Mouse (Mus musculus): ENCODE measurements around the gene Emp3. TPM values are rescaled to one million over a fixed set of nuclear protein-coding genes. Genes with fewer than 3 reads are reported as not detected.
A peak's percentile ranks its signal among the peaks of the same experiment; 100 is the strongest.
"Not testable (repeated sequence)": the region's sequence is repeated elsewhere in the genome, so short reads cannot be mapped to it uniquely, and the experiment has no call there.

Gene Emp3
- total RNA-seq (2021), result 10 to 100 TPM in 1 of 2 experiments, 1 to 10 TPM in 1; 7.7 to 18.2 TPM
- long read RNA-seq, experiment 1, transcript Emp3-201 (5 exons, 736 nt), result major isoform, 6 of 7 reads
- long read RNA-seq, experiment 1, partial matches to known transcripts, result 0 of 7 reads
- long read RNA-seq, experiment 1, other reads (novel, unspliced or antisense), result 0 of 7 reads
- long read RNA-seq, experiment 2, transcript Emp3-201 (5 exons, 736 nt), result major isoform, 5 of 5 reads
- long read RNA-seq, experiment 2, partial matches to known transcripts, result 0 of 5 reads
- long read RNA-seq, experiment 2, other reads (novel, unspliced or antisense), result 0 of 5 reads

GRCm38 (mm10) chr7:45921242-45921621 is at the start of gene Emp3:
Gene Emp3, minus strand, starts transcription at chr7:45921404.
- H3K4me3 ChIP-seq, result peak within 1 kb of the TSS; percentile 81
- TF ChIP-seq CTCF (IDR thresholded peaks at IDR 0.05), result no peak
- peak within 1 kb of the TSS; percentile 95 for H3K27ac ChIP-seq
- intact Hi-C loops (cut with DNase I), result no loop called here
- DNase-seq, result peak; percentile 80

DNA sequence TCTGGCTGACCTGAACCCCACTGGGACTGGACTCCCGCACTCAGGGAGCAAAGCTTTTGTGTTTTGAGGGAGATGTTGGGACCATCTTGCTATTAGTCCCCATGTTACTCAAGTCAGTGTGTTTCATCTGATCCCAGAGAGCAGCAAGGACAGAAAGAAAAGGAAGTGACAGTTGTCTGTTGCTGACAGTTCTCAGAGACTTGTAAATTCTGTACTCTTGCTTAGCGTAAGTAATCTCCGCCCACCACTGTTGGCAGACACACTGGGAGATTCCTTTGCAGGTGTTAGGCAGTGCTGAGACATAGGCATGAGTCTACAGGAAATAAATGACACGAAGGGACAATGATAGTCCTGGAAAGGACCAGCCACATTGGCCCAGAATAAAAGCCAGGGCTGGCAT is 35.4 kb upstream of the Emp3 start:
- intact Hi-C loops (cut with DNase I), result no loop called here
- H3K4me3 ChIP-seq, result no peak overlapping the region
- TF ChIP-seq CTCF (IDR thresholded peaks at IDR 0.05), result no peak
- H3K27ac ChIP-seq, result no peak overlapping the region
- DNase-seq, result no peak

DNA sequence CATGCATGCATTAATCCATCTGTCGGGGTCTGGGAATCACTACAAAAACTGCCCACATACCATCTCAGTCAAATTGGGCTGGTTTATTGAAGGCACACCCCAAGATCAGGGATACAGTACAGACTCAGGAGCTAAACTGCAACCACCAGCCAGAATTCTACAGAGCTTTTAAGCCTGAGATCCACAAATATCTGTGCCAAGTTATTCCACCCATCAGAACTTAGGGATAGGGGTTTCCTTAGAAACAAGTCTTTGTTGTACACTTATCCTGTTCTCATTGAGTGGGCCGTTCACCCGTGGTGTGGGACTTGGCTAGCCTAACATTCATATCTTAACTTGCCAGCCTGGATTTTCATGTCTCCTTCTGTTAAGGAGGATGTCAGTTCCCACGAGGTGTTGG is 27.9 kb upstream of the Emp3 start:
- no peak for TF ChIP-seq CTCF (IDR thresholded peaks at IDR 0.05)
- DNase-seq, result no peak
- intact Hi-C loops (cut with DNase I), result no loop called here
- Histone ChIP-seq H3K27ac (no peak overlapping the region), H3K4me3 (no peak overlapping the region)

DNA sequence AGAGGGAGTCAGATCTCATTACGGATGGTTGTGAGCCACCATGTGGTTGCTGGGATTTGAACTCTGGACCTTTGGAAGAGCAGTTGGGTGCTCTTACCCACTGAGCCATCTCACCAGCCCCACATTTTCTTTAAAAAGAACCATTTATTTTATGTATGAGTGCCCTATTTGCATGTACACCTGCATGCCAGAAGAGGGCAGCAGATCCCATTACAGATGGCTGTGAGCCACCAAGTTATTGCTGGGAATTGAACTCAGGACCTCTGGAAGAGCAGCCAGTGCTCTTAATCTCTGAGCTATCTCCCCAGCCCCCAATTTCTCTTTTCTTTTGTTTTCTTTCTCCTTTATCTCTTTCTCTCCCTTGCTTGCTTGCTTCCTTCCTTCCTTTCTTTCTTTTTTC is 22.1 kb upstream of the Emp3 start:
- TF ChIP-seq CTCF (IDR thresholded peaks at IDR 0.05), result peak; percentile 59
- H3K4me3 ChIP-seq, H3K27ac ChIP-seq, DNase-seq: not testable (repeated sequence)
- intact Hi-C loops (cut with DNase I), result loop anchor here (2.0 kb wide), 1 partner anchor 66 kb away; no protein-coding TSS in a partner anchor

DNA sequence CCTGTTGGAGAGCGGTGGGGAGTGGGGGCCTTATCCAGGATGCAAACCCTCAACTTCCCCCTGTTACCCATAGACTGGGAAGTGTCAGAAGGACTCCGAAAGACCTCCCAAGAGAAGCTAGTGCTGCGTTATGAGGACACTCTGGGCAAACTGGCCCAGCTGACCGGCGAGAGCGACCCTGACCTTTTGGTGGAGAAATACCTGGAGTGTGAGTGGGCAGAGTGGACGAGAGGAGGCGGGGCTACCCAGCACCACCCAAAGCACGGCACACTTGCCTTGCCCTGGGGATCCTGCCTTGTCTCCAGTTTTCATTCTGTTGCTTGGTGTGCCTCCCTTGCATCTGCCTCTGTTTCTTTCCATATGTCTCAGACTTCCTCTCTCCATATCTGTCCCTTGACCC is 20.8 kb upstream of the Emp3 start:
- DNase-seq, result no peak
- Histone ChIP-seq H3K4me3 (no peak overlapping the region), H3K27ac (no peak overlapping the region)
- TF ChIP-seq CTCF (IDR thresholded peaks at IDR 0.05), result no peak
- intact Hi-C loops (cut with DNase I), result loop anchor here (2.0 kb wide), 1 partner anchor 67 kb away; no protein-coding TSS in a partner anchor

DNA sequence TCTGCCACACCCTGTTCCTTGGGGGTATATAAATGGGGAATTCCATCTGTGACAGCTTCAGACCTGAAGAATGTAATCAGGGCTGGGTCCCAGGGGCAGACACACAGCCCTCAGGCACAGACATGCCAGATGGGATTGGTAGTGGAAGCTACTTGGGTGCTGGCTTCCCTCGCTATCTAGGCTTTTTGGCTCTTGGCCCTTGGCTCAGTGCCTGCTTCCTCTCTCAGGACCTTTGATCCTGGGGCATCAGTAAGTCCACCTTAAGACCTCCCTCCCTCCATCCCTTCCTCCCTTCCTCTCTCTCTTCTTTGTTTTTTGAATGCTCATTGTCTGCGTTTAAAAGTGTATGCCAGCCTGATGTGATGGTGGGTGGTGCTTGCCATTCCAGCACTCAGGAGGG is 18.6 kb upstream of the Emp3 start:
- intact Hi-C loops (cut with DNase I), result loop anchor here (5.0 kb wide), 1 partner anchor 203 kb away; no protein-coding TSS in a partner anchor
- TF ChIP-seq CTCF (IDR thresholded peaks at IDR 0.05), result no peak
- Histone ChIP-seq H3K27ac (no peak overlapping the region), H3K4me3 (no peak overlapping the region)
- no peak for DNase-seq

DNA sequence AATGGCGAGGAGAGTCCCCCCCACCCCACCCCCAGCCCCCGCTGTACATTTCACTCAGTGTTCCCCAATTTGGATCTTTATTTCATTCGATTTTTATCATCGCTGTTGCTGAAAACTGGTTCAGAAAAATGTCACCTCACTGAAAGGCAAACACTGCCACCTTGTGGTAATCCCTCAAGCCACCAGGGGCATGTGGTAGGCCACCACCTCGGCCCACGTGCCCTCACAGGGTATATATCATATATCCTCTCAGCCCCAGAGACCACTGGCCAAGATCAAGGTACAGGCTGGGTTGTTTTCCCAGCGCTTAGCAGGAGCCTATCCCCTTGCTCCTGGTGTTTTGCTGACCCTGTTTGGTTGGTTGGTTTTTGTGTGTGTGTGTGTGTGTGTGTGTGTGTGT is 13.9 kb upstream of the Emp3 start:
- no peak overlapping the region for H3K4me3 ChIP-seq
- peak; percentile 80 for TF ChIP-seq CTCF (IDR thresholded peaks at IDR 0.05)
- peak; percentile 71 for DNase-seq
- H3K27ac ChIP-seq, result no peak overlapping the region
- intact Hi-C loops (cut with DNase I), result loop anchor here (1.0 to 5.0 kb wide), 2 partner anchors 63 to 198 kb away; partner anchors contain the start of gene Kdelr1

DNA sequence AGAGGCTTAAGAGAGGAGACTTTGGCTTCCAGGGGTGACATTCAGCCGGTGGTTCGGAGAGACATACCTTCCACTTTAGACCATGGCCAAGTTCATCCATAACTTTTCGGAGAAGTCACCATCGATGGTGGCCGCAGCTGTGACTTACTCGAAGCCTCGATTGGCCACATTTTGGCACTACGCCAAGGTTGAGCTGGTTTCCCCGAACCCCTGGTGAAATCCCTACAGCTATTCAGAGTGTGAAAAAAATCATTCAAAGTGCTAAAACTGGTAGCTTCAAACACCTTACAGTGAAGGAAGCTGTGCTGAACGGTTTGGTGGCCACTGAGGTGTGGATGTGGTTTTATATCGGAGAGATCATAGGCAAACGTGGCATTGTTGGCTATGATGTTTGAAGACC is 12.6 kb upstream of the Emp3 start:
- intact Hi-C loops (cut with DNase I), result not testable (repeated sequence)

GRCm38 (mm10) chr7:45929688-45930087 is 8.5 kb upstream of the Emp3 start:
- TF ChIP-seq CTCF (IDR thresholded peaks at IDR 0.05), result peak; percentile 26; the same call in 1 of the 2 replicates
- no peak overlapping the region for H3K4me3 ChIP-seq
- no peak overlapping the region for H3K27ac ChIP-seq
- intact Hi-C loops (cut with DNase I), result no loop called here
- DNase-seq, result no peak

More for the DNA sequence above, 12.6 kb upstream of the Emp3 start:
- not testable (repeated sequence) for H3K27ac ChIP-seq, H3K4me3 ChIP-seq, DNase-seq

DNA sequence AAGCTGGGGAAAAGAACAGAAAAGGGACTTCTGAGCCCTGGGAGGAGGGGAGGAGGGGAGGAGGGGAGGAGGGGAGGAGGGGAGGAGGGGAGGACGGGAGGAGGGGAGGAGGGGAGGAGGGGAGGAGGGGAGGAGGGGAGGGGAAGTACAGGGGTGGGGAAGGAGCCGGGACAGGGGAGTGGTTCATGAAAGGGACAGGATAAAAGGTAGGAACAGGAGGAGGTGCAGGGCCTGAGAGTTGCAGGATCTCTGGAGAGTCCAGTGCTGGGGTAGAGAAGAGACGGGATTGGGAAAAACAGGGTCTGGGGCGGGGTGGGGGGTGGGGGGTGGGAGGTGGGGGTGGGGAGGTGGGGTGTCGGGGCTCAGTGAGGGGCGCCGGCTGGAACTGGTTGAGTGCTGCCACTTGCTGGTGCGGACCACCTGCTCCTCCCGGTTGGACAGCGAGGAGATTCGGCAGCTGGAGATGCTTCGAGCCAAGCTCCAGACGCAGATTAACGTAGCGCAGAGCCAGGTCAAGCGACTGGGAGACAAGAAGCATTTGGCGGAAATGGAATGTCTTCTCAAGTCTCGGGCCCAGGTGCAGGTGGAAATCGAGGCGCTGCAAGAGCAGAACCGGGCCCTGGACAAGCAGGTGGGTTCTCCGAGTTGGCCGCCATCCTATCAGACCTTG is 7.6 kb upstream of the Emp3 start:
- DNase-seq, result no peak
- no peak overlapping the region for H3K4me3 ChIP-seq
- intact Hi-C loops (cut with DNase I), result no loop called here
- no peak for TF ChIP-seq CTCF (IDR thresholded peaks at IDR 0.05)
- no peak overlapping the region for H3K27ac ChIP-seq

- intact Hi-C loops (cut with DNase I), result no loop called here
- H3K27ac ChIP-seq, result peak overlapping the region; percentile 95
- TF ChIP-seq CTCF (IDR thresholded peaks at IDR 0.05), result peak; percentile 34
- no peak for DNase-seq
- peak overlapping the region; percentile 81 for H3K4me3 ChIP-seq
Observed at GRCm38 (mm10) chr7:45924429-45924816, 3.2 kb upstream of the Emp3 start.

GRCm38 (mm10) chr7:45923762-45924428 is 2.7 kb upstream of the Emp3 start, which contains the start of gene Ccdc114:
Gene Ccdc114, plus strand, starts transcription at chr7:45924072.
- peak; percentile 87 for DNase-seq
- intact Hi-C loops (cut with DNase I), result loop anchor here (2.0 kb wide), 1 partner anchor 27 kb away; the partner anchor contains the start of genes Syngr4 and Tmem143
- Histone ChIP-seq H3K27ac (peak within 1 kb of the TSS; percentile 95), H3K4me3 (peak within 1 kb of the TSS; percentile 81)
- no peak for TF ChIP-seq CTCF (IDR thresholded peaks at IDR 0.05)

All from gastrocnemius, adult 2 months (tissue).